Mouse (Mus musculus) olfactory bulb, adult 2 months (tissue): Measurements from ENCODE around the gene Cdh13.

ENCODE experiments used
- CTCF ChIP-seq: fragments of 200-500 bp; IDR thresholded peaks from 2 replicates; pipeline ENCODE4 v1.5.1; 2012; ENCODE audit warnings: low read depth, mild to moderate bottlenecking, low read length, moderate library complexity; ENCODE audit not compliant: insufficient read depth
- POLR2A ChIP-seq: fragments of 200-500 bp; IDR thresholded peaks from 2 replicates; pipeline ENCODE4 v1.6.1; 2012; ENCODE audit warnings: mild to moderate bottlenecking, low read depth, low read length, moderate library complexity; ENCODE audit not compliant: insufficient read depth

GRCm38 (mm10) chr8:119102871-119103270 is 819.3 kb downstream of the Cdh13 start:
- no peak for TF ChIP-seq CTCF
- no peak for TF ChIP-seq POLR2A
